7 mouse cellular contexts compared by ENCODE assay signal in the genomic region with DNA sequence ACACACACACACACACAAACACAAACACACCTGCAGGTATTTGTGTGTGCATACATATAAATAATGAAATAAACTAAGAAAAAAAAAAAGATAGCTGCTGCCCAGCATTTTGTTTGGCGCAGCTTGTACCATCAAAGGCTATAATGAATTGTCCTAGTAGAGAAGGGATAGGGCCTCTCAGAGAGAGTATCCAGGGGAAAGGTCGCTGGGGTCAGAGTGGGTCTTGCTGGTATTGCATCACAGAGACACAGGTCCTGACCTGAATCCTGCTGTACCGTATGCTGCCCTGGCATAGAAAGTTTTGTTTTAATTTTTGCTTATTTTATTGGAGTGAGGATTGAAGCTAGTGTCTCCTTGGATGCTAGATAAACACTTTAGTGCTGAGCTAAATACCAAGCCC. TPM values are rescaled to one million over a fixed set of nuclear protein-coding genes. Genes with fewer than 3 reads are reported as not detected.
DNase-seq lines count a peak whose midpoint lies in the region; ATAC-seq and TF ChIP-seq lines count a peak whose summit lies in the region.

No protein-coding gene starts in this region.

- peak overlapping the region; percentile 62 for H3K4me2 ChIP-seq in neural tube, embryonic 11.5 days (ENCODE audit: low read depth)
- peak overlapping the region; percentile 61 for H3K4me2 ChIP-seq in hindbrain, embryonic 11.5 days (replicated peaks; ENCODE audit: low read depth, low read length)
- peak overlapping the region; percentile 81 for H3K4me2 ChIP-seq in liver, embryonic 14.5 days (ENCODE audit: low read depth)

- TF ChIP-seq CTCF in liver, embryonic 14.5 days (IDR thresholded peaks at IDR 0.05; ENCODE audit: low read depth): no peak

- no peak for TF ChIP-seq EP300 in liver, embryonic 14.5 days (IDR thresholded peaks at IDR 0.05; ENCODE audit: low read depth)

- peak overlapping the region; percentile 92; the same call in 1 of the 2 replicates for H3K4me3 ChIP-seq in neural tube, embryonic 11.5 days (ENCODE audit: low read depth, low read length)
- H3K4me3 ChIP-seq in hindbrain, embryonic 11.5 days (ENCODE audit: low read depth, low read length): no peak overlapping the region
- H3K4me3 ChIP-seq in liver, embryonic 14.5 days (ENCODE audit: insufficient read depth in 1 of 2, low read depth in 2 of 2, low read length in 2 of 2): no peak overlapping the region

- no peak for ATAC-seq in neural tube, embryonic 11.5 days (ENCODE audit: insufficient read depth, low FRiP score, low TSS enrichment)
- ATAC-seq in hindbrain, embryonic 11.5 days (ENCODE audit: low FRiP score): no peak
- ATAC-seq in liver, embryonic 14.5 days (ENCODE audit: insufficient read depth): peak; percentile 44; the same call in 1 of the 2 replicates

- H3K27me3 ChIP-seq in neural tube, embryonic 11.5 days (ENCODE audit: control insufficient read depth, insufficient read depth, low read length): no peaks in the 10 kb centered on the region
- no peaks in the 10 kb centered on the region for H3K27me3 ChIP-seq in hindbrain, embryonic 11.5 days (ENCODE audit: control insufficient read depth, insufficient read depth, low read length)
- H3K27me3 ChIP-seq in liver, embryonic 14.5 days (ENCODE audit: control insufficient read depth, insufficient read depth, low read length): no peaks in the 10 kb centered on the region

- no peaks in the 10 kb centered on the region for H3K36me3 ChIP-seq in neural tube, embryonic 11.5 days (ENCODE audit: control insufficient read depth, insufficient read depth, low read length)
- no peaks in the 10 kb centered on the region for H3K36me3 ChIP-seq in hindbrain, embryonic 11.5 days (ENCODE audit: control insufficient read depth, insufficient read depth, low read length)
- no peaks in the 10 kb centered on the region for H3K36me3 ChIP-seq in liver, embryonic 14.5 days (replicated peaks; ENCODE audit: control insufficient read depth, insufficient read depth, low read depth)

- WGBS in neural tube, embryonic 11.5 days: 28% methylated on average over 3 of the region's 3 CpGs
- 23% methylated on average over 3 of the region's 3 CpGs for WGBS in hindbrain, embryonic 11.5 days
- WGBS in liver, embryonic 14.5 days (ENCODE audit: insufficient replicate concordance): 52% methylated on average over 3 of the region's 3 CpGs

- no peak overlapping the region for H3K27ac ChIP-seq in neural tube, embryonic 11.5 days (ENCODE audit: low read depth, low read length)
- no peak overlapping the region for H3K27ac ChIP-seq in hindbrain, embryonic 11.5 days (ENCODE audit: low read depth, low read length)
- no peak overlapping the region for H3K27ac ChIP-seq in liver, embryonic 14.5 days

- no peaks in the 10 kb centered on the region for H3K9me3 ChIP-seq in neural tube, embryonic 11.5 days (ENCODE audit: control insufficient read depth, low read length)
- no peaks in the 10 kb centered on the region for H3K9me3 ChIP-seq in hindbrain, embryonic 11.5 days (ENCODE audit: control insufficient read depth, low read length)
- no peaks in the 10 kb centered on the region for H3K9me3 ChIP-seq in liver, embryonic 14.5 days (ENCODE audit: control insufficient read depth, low read length)

- H3K4me1 ChIP-seq in neural tube, embryonic 11.5 days (ENCODE audit: control insufficient read depth, insufficient read depth, low read length): peaks cover 10% of the 10 kb centered on the region; the same call in 1 of the 2 replicates
- no peaks in the 10 kb centered on the region; the same call in 1 of the 2 replicates for H3K4me1 ChIP-seq in hindbrain, embryonic 11.5 days (replicated peaks; ENCODE audit: control insufficient read depth, insufficient read depth, low read length)
- peaks cover 0 to 8% of the 10 kb centered on the region in 2 experiments; a peak in 2 of 4 replicates for H3K4me1 ChIP-seq in liver, embryonic 14.5 days (replicated peaks; ENCODE audit: control insufficient read depth in 2 of 2, insufficient read depth in 2 of 2, low read length in 1 of 2)

- no peak for DNase-seq in neural tube, embryonic 11.5 days (ENCODE audit: low spot score)
- DNase-seq in neural tube, embryonic 10.5 days (ENCODE audit: extremely low spot score, low spot score): no peak
- no peak for DNase-seq in hindbrain, embryonic 11.5 days (ENCODE audit: low spot score)
- no peak for DNase-seq in liver, embryonic 14.5 days (ENCODE audit: low read depth in 3 of 3, low spot score in 3 of 3)
- peak; percentile 27 for DNase-seq in yolk sac, embryonic 10.5 days (ENCODE audit: low spot score)
- DNase-seq in cerebellum, postnatal 4 days (ENCODE audit: low spot score in 2 of 2): no peak
- no peak for DNase-seq in layer of hippocampus, adult 18-20 months (ENCODE audit: low spot score in 2 of 2)

- H3K9ac ChIP-seq in neural tube, embryonic 11.5 days (ENCODE audit: low read length): no peak overlapping the region; the same call in 1 of the 2 replicates
- no peak overlapping the region; the same call in 1 of the 2 replicates for H3K9ac ChIP-seq in hindbrain, embryonic 11.5 days (ENCODE audit: low read depth, low read length)
- no peak overlapping the region for H3K9ac ChIP-seq in liver, embryonic 14.5 days (replicated peaks)

RNA-seq across cellular contexts. Expression of gene Mtap, which starts 0.6 kb away (rescaled TPM):
- 82.3 and 82.8 TPM in 2 replicates for polyA plus RNA-seq in neural tube, embryonic 11.5 days (2014; fragmentation: Nextera tagmentation; extraction: Ambion mirVana)
- polyA plus RNA-seq in hindbrain, embryonic 11.5 days (2014; fragmentation: Nextera tagmentation; extraction: Ambion mirVana): 81.4 and 86.6 TPM in 2 replicates
- 6.2 and 9.8 TPM in 2 replicates for polyA plus RNA-seq in liver, embryonic 14.5 days (2012; rRNA removed)
- polyA plus RNA-seq in liver, embryonic 14.5 days (2014; fragmentation: Nextera tagmentation; extraction: Ambion mirVana): 20.4 and 22.0 TPM in 2 replicates
- total RNA-seq in layer of hippocampus, adult 18-20 months (2021): 10 to 100 TPM; 11.6 to 12.8 TPM
